Mouse (Mus musculus) neural tube, embryonic 10.5 days (tissue): ENCODE data around the gene Dst.

Experiments used
- DNase-seq: peaks from one replicate; pipeline ENCODE4 v3.0.0-alpha.2; 2017; ENCODE audit warnings: low spot score; ENCODE audit errors: extremely low spot score

Gene Dst

GRCm38 (mm10) chr1:33975333-33975732, 67.3 kb downstream of the Dst start:
- no peak for DNase-seq

- no peak for DNase-seq
These were observed 69.8 kb downstream of the Dst start for GRCm38 (mm10) chr1:33977832-33978231.

- DNase-seq, result no peak
These were observed 72.4 kb downstream of the Dst start for GRCm38 (mm10) chr1:33980420-33980819.

GRCm38 (mm10) chr1:33989643-33990042, 81.6 kb downstream of the Dst start:
- no peak for DNase-seq

GRCm38 (mm10) chr1:33991067-33991466, 83.0 kb downstream of the Dst start:
- no peak for DNase-seq

- DNase-seq, result no peak
These were observed 84.8 kb downstream of the Dst start for GRCm38 (mm10) chr1:33992810-33993209.

GRCm38 (mm10) chr1:33994201-33994600, 86.2 kb downstream of the Dst start:
- no peak for DNase-seq

GRCm38 (mm10) chr1:33995386-33995785, 87.4 kb downstream of the Dst start:
- no peak for DNase-seq

- DNase-seq, result no peak
These were observed 88.3 kb downstream of the Dst start for GRCm38 (mm10) chr1:33996105-33996887.

GRCm38 (mm10) chr1:34002321-34002720, 94.3 kb downstream of the Dst start:
- no peak for DNase-seq

GRCm38 (mm10) chr1:34002970-34003369, 94.9 kb downstream of the Dst start:
- DNase-seq, result no peak

- DNase-seq, result no peak
These were observed 97.3 kb downstream of the Dst start for GRCm38 (mm10) chr1:34005238-34005725.

GRCm38 (mm10) chr1:34005726-34006638, 98.0 kb downstream of the Dst start:
- DNase-seq, result peak; percentile 75

- DNase-seq, result no peak
These were observed 98.9 kb downstream of the Dst start for GRCm38 (mm10) chr1:34006828-34007361.

GRCm38 (mm10) chr1:34007379-34007778, 99.4 kb downstream of the Dst start:
- DNase-seq, result no peak

GRCm38 (mm10) chr1:34011051-34011677, 103.1 kb downstream of the Dst start:
- peak; percentile 73 for DNase-seq

- peak; percentile 64 for DNase-seq
These were observed 103.8 kb downstream of the Dst start for GRCm38 (mm10) chr1:34011821-34012271.

- DNase-seq, result no peak
These were observed 105.5 kb downstream of the Dst start for GRCm38 (mm10) chr1:34013490-34013889.

- no peak for DNase-seq
These were observed 108.8 kb downstream of the Dst start for GRCm38 (mm10) chr1:34016780-34017179.

- DNase-seq, result no peak
These were observed 109.3 kb downstream of the Dst start for GRCm38 (mm10) chr1:34017323-34017722.

- DNase-seq, result no peak
These were observed 112.6 kb downstream of the Dst start for GRCm38 (mm10) chr1:34020599-34020998.
